Mouse (Mus musculus) colon, adult 2 months (tissue): ENCODE data around the gene Sult2a6. TPM values are rescaled to one million over a fixed set of nuclear protein-coding genes. Genes with fewer than 3 reads are reported as not detected.

ENCODE experiments used
- polyA plus RNA-seq: library from polyadenylated mRNA; depleted of rRNA; stranded (reverse); fragments of >200 nt; gene quantifications from 2 replicates; pipeline ENCODE4 v1.2.3, GENCODE M21; 2012; rRNA removed

Sult2a6 gene
- polyA plus RNA-seq, result not detected in 2 replicates

DNA sequence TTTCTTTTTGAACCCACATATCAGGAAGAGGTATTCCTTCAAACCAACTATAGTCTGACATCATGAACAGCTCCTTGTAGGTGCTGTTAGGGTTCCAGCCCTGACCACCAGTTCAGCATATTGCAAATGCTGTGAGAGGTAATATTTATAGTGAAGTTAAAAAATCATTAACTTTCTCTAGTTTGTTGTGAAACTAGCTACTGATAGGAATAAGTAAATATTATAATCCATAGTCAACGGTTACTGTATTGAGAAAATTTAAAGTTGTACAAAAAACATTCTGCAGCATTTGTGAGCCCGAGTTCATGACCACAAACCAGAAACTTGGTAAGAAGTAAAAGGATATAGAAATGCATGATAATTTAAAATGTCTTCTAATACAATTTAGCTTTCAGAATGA is at the start of gene Sult2a6:
Sult2a6 (minus strand) TSS at position 101 of the 400 bp plus-strand sequence.

Other genes starting within 250 kb of the Sult2a6 start
- not detected in 2 replicates for gene Sult2a3, start 131.8 kb downstream of the Sult2a6 start, polyA plus RNA-seq
- not detected in 2 replicates for gene Obox8, start 78.7 kb upstream of the Sult2a6 start, polyA plus RNA-seq
- gene Sult2a8, start 191.9 kb upstream of the Sult2a6 start, polyA plus RNA-seq, result not detected in 2 replicates
- gene Sult2a7, start 239.4 kb upstream of the Sult2a6 start, polyA plus RNA-seq, result not detected in 2 replicates